Mouse (Mus musculus): ENCODE measurements around the gene Vmn2r22.
"Not testable (repeated sequence)": the region's sequence is repeated elsewhere in the genome, so short reads cannot be mapped to it uniquely, and the experiment has no call there.

Vmn2r22 gene

GRCm38 (mm10) chr6:123650625-123651024, at the start of gene Vmn2r22:
Gene Vmn2r22 (minus strand): TSS chr6:123650725.
- DNase-seq (ENCODE audit: extremely low spot score): not testable (repeated sequence)

- no peak for DNase-seq (ENCODE audit: extremely low spot score)
Observed at GRCm38 (mm10) chr6:123697213-123697612, 46.7 kb upstream of the Vmn2r22 start.

- not testable (repeated sequence) for DNase-seq (ENCODE audit: extremely low spot score)
Observed at GRCm38 (mm10) chr6:123696639-123697038, 46.1 kb upstream of the Vmn2r22 start.

GRCm38 (mm10) chr6:123657040-123657439, 6.5 kb upstream of the Vmn2r22 start:
- DNase-seq (ENCODE audit: extremely low spot score): peak; percentile 25

DNA sequence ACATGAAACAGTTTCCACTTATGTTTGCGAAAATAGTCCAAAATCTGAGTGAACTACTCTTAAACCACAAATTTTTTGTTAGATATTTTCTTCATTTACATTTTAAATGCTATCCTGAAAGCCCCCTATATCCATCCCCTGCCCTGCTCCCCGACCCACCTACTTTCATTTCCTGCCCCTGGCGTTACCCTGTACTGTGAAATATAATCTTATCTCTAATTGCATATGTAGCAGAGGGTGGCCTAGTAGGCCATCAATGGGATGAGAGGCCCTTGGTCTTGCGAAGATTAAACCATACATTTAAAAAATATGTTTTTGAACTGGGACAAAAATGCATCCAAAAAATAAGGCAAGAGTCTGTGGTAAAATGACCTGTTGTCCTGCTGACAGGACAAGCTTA, 11.1 kb downstream of the Vmn2r22 start:
- DNase-seq (ENCODE audit: extremely low spot score): not testable (repeated sequence)

- DNase-seq (ENCODE audit: extremely low spot score): not testable (repeated sequence)
Observed at GRCm38 (mm10) chr6:123623784-123624183, 26.7 kb downstream of the Vmn2r22 start.

DNA sequence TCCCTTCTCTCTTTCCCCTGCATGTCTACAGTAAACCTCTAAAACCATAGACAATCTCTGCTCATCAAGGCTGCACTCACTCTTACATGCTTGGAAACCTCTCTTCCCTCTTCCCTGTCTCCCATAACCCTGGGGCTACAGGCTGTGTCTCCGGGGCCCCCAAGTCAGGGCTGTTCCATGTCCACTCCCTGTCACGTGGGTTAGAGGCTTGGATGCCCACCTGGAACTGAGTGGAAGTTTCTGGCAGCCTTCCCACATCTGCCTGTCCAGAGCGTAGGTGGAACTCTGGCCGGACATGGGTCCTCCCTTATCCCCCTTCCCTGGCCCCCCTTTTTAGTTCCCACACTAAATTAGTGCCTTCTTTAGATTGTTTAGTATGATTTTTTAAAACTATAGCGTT, 62.2 kb downstream of the Vmn2r22 start:
- DNase-seq (ENCODE audit: extremely low spot score): not testable (repeated sequence)

GRCm38 (mm10) chr6:123587796-123588328, 62.7 kb downstream of the Vmn2r22 start:
- not testable (repeated sequence) for DNase-seq (ENCODE audit: extremely low spot score)

DNA sequence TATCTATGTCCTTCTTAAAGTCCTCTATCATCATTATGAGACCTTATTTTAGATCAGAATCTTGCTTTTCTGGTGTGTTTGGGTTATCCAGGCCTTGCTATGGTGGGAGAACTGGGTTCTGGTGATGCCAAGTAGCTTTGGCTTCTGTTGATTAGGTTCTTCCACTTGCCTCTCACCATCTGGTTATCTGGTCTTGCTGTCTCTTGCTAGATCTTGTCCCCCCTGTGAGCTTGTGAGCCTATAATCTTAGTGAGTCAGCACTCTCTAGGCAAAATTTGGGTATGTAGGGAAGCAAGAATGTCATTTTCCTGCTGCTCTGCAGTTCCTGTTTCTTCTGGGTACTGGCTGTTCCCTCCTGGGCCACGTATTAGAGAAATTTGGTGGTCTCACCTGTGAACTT, 66.5 kb downstream of the Vmn2r22 start:
- not testable (repeated sequence) for DNase-seq (ENCODE audit: extremely low spot score)

DNA sequence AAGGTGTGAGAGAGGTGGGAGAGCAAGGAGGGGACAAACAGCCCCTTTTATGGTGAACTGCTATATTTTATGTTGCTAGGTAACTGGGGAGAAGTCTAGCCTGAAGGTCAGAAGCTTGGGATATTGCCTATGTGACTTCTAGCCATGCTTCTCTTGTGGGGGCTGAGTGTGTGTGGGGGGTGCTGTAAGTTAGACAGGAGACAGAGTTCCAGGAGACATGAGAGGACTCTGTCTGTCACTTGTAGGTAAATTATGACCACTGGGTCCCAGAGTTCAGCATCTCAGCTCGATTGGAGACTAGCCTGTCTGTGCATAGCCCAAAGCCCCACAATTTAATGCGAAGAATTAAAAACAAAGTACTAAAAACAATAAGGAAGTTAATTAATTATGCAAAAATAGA, 75.8 kb downstream of the Vmn2r22 start:
- not testable (repeated sequence) for DNase-seq (ENCODE audit: extremely low spot score)
